Mouse (Mus musculus): Measurements from ENCODE around the gene Lrrc32.

Gene Lrrc32

GRCm38 (mm10) chr7:98504726-98505314 is 15.7 kb downstream of the Lrrc32 start:
- in situ Hi-C loops (cut with MboI, MseI) = no loop called here

GRCm38 (mm10) chr7:98505664-98506063 is 16.6 kb downstream of the Lrrc32 start:
- in situ Hi-C loops (cut with MboI, MseI) = no loop called here

- in situ Hi-C loops (cut with MboI, MseI) = no loop called here
These were observed 22.2 kb downstream of the Lrrc32 start for GRCm38 (mm10) chr7:98510961-98511958.

- in situ Hi-C loops (cut with MboI, MseI) = no loop called here
These were observed 24.2 kb downstream of the Lrrc32 start for GRCm38 (mm10) chr7:98513251-98513650.

GRCm38 (mm10) chr7:98522576-98522975 is 33.5 kb downstream of the Lrrc32 start:
- in situ Hi-C loops (cut with MboI, MseI) = no loop called here

GRCm38 (mm10) chr7:98523070-98523812 is 34.2 kb downstream of the Lrrc32 start:
- in situ Hi-C loops (cut with MboI, MseI) = no loop called here

GRCm38 (mm10) chr7:98523813-98524361 is 34.8 kb downstream of the Lrrc32 start:
- in situ Hi-C loops (cut with MboI, MseI) = no loop called here

GRCm38 (mm10) chr7:98524401-98524800 is 35.3 kb downstream of the Lrrc32 start:
- in situ Hi-C loops (cut with MboI, MseI) = no loop called here

- in situ Hi-C loops (cut with MboI, MseI) = loop anchor here in 1 of 2 experiments (25.0 kb wide), 1 partner anchor 1088 kb away; no protein-coding TSS in a partner anchor
These were observed 36.0 kb downstream of the Lrrc32 start for GRCm38 (mm10) chr7:98524869-98525699.

GRCm38 (mm10) chr7:98527085-98527484 is 38.0 kb downstream of the Lrrc32 start:
- in situ Hi-C loops (cut with MboI, MseI) = loop anchor here in 1 of 2 experiments (25.0 kb wide), 1 partner anchor 1090 kb away; no protein-coding TSS in a partner anchor

GRCm38 (mm10) chr7:98531612-98532011 is 42.5 kb downstream of the Lrrc32 start:
- in situ Hi-C loops (cut with MboI, MseI) = loop anchor here in 1 of 2 experiments (25.0 kb wide), 1 partner anchor 1094 kb away; no protein-coding TSS in a partner anchor

GRCm38 (mm10) chr7:98532981-98533380 is 43.9 kb downstream of the Lrrc32 start:
- in situ Hi-C loops (cut with MboI, MseI) = loop anchor here in 1 of 2 experiments (25.0 kb wide), 1 partner anchor 1096 kb away; no protein-coding TSS in a partner anchor

- in situ Hi-C loops (cut with MboI, MseI) = loop anchor here in 1 of 2 experiments (25.0 kb wide), 1 partner anchor 1097 kb away; no protein-coding TSS in a partner anchor
These were observed 45.4 kb downstream of the Lrrc32 start for GRCm38 (mm10) chr7:98534432-98534855.

- in situ Hi-C loops (cut with MboI, MseI) = loop anchor here in 1 of 2 experiments (25.0 kb wide), 1 partner anchor 1098 kb away; no protein-coding TSS in a partner anchor
These were observed 46.1 kb downstream of the Lrrc32 start for GRCm38 (mm10) chr7:98535191-98535590.

- in situ Hi-C loops (cut with MboI, MseI) = loop anchor here in 1 of 2 experiments (25.0 kb wide), 1 partner anchor 1099 kb away; no protein-coding TSS in a partner anchor
These were observed 46.8 kb downstream of the Lrrc32 start for GRCm38 (mm10) chr7:98535882-98536281.

GRCm38 (mm10) chr7:98537210-98537966 is 48.3 kb downstream of the Lrrc32 start:
- in situ Hi-C loops (cut with MboI, MseI) = loop anchor here in 1 of 2 experiments (25.0 kb wide), 1 partner anchor 1100 kb away; no protein-coding TSS in a partner anchor

- in situ Hi-C loops (cut with MboI, MseI) = loop anchor here in 1 of 2 experiments (25.0 kb wide), 1 partner anchor 1101 kb away; no protein-coding TSS in a partner anchor
These were observed 49.0 kb downstream of the Lrrc32 start for GRCm38 (mm10) chr7:98537967-98538573.

- in situ Hi-C loops (cut with MboI, MseI) = loop anchor here in 1 of 2 experiments (25.0 kb wide), 1 partner anchor 1104 kb away; no protein-coding TSS in a partner anchor
These were observed 51.8 kb downstream of the Lrrc32 start for GRCm38 (mm10) chr7:98540879-98541278.
